Mouse (Mus musculus): Measurements from ENCODE around the gene Dbndd2.

Dbndd2 gene

GRCm38 (mm10) chr2:164485681-164486257 lies at the start of gene Dbndd2:
Gene Dbndd2, plus strand, starts transcription at chr2:164486106.
- ATAC-seq (ENCODE audit: low TSS enrichment), result peak; percentile 24; the same call in 1 of the 2 replicates

GRCm38 (mm10) chr2:164436215-164436913 lies 49.5 kb upstream of the Dbndd2 start:
- peak; percentile 55; the same call in 1 of the 2 replicates for ATAC-seq (ENCODE audit: low TSS enrichment)

- ATAC-seq (ENCODE audit: low TSS enrichment), result no peak
Measured at GRCm38 (mm10) chr2:164436961-164437360, 48.9 kb upstream of the Dbndd2 start.

GRCm38 (mm10) chr2:164437710-164438109 lies 48.2 kb upstream of the Dbndd2 start:
- no peak for ATAC-seq (ENCODE audit: low TSS enrichment)

GRCm38 (mm10) chr2:164438257-164438656 lies 47.6 kb upstream of the Dbndd2 start:
- no peak for ATAC-seq (ENCODE audit: low TSS enrichment)

- ATAC-seq (ENCODE audit: low TSS enrichment), result no peak
Measured at GRCm38 (mm10) chr2:164439001-164439421, 46.9 kb upstream of the Dbndd2 start.

GRCm38 (mm10) chr2:164440314-164440713 lies 45.6 kb upstream of the Dbndd2 start:
- no peak for ATAC-seq (ENCODE audit: low TSS enrichment)

- no peak for ATAC-seq (ENCODE audit: low TSS enrichment)
Measured at GRCm38 (mm10) chr2:164441155-164441554, 44.8 kb upstream of the Dbndd2 start.

GRCm38 (mm10) chr2:164441731-164442130 lies 44.2 kb upstream of the Dbndd2 start:
- no peak for ATAC-seq (ENCODE audit: low TSS enrichment)

GRCm38 (mm10) chr2:164442315-164443050 lies 43.4 kb upstream of the Dbndd2 start:
- 0 out of 2 replicates have a peak, but pooled peaks have one; percentile 16 for ATAC-seq (ENCODE audit: low TSS enrichment)

- peak; percentile 86 for ATAC-seq (ENCODE audit: low TSS enrichment)
Measured at GRCm38 (mm10) chr2:164443051-164443437, 42.9 kb upstream of the Dbndd2 start.

- ATAC-seq (ENCODE audit: low TSS enrichment), result no peak
Measured at GRCm38 (mm10) chr2:164443460-164444000, 42.4 kb upstream of the Dbndd2 start, which contains the start of gene Sdc4. Gene Sdc4, minus strand, starts transcription at chr2:164443887.

GRCm38 (mm10) chr2:164444701-164445100 lies 41.2 kb upstream of the Dbndd2 start:
- no peak for ATAC-seq (ENCODE audit: low TSS enrichment)

- no peak for ATAC-seq (ENCODE audit: low TSS enrichment)
Measured at GRCm38 (mm10) chr2:164445399-164446085, 40.4 kb upstream of the Dbndd2 start.

GRCm38 (mm10) chr2:164446086-164446469 lies 39.8 kb upstream of the Dbndd2 start:
- no peak for ATAC-seq (ENCODE audit: low TSS enrichment)

GRCm38 (mm10) chr2:164448140-164448539 lies 37.8 kb upstream of the Dbndd2 start:
- no peak for ATAC-seq (ENCODE audit: low TSS enrichment)

- no peak for ATAC-seq (ENCODE audit: low TSS enrichment)
Measured at GRCm38 (mm10) chr2:164448921-164449320, 37.0 kb upstream of the Dbndd2 start.

- no peak for ATAC-seq (ENCODE audit: low TSS enrichment)
Measured at GRCm38 (mm10) chr2:164449341-164450042, 36.4 kb upstream of the Dbndd2 start.

GRCm38 (mm10) chr2:164452000-164452676 lies 33.8 kb upstream of the Dbndd2 start:
- no peak for ATAC-seq (ENCODE audit: low TSS enrichment)

GRCm38 (mm10) chr2:164453047-164453757 lies 32.7 kb upstream of the Dbndd2 start:
- ATAC-seq (ENCODE audit: low TSS enrichment), result no peak
